ENCODE assay signal across 7 mouse cellular contexts in the genomic region with DNA sequence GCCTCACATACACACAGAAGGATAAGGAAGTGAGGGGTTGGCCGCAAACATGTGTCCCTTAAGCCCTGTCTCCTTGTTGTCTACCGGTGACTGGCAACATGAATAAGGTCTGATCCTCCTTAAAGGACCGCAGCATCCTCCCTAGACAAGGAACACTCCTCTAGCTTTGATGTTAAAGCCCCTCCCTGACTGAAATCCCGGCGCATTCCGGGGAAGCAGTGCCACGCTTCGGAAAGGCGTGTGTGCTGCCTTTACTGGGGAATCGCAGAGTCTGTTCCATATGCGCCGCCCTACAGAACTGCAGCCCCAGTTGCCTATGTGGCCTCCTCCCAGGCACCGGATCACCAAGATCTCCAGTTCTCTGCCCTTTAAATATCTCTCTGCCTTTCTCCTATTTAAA. TPM values are rescaled to one million over a fixed set of nuclear protein-coding genes. Genes with fewer than 3 reads are reported as not detected.
A peak's percentile ranks its signal among the peaks of the same experiment; 100 is the strongest.
DNase-seq lines count a peak whose midpoint lies in the region; ATAC-seq and TF ChIP-seq lines count a peak whose summit lies in the region.

No protein-coding gene starts in this region.

- peaks cover 15% of the 10 kb centered on the region for H3K27me3 ChIP-seq in heart, embryonic 14.5 days (ENCODE audit: control insufficient read depth, insufficient read depth, low read length)
- peaks cover 62% of the 10 kb centered on the region for H3K27me3 ChIP-seq in liver, postnatal 0 days (ENCODE audit: insufficient read depth, low read length)

- no peak for TF ChIP-seq EP300 in liver, postnatal 0 days (IDR thresholded peaks at IDR 0.05; ENCODE audit: low read depth)

- no peak overlapping the region for H3K27ac ChIP-seq in heart, embryonic 14.5 days (replicated peaks in 1 of 2; ENCODE audit: control insufficient read depth in 1 of 2, insufficient read depth in 1 of 2, low read depth in 2 of 2, low read length in 2 of 2)
- no peak overlapping the region for H3K27ac ChIP-seq in liver, postnatal 0 days (ENCODE audit: low read depth)

- H3K36me3 ChIP-seq in heart, embryonic 14.5 days (ENCODE audit: control insufficient read depth, insufficient read depth, low read length), result no peaks in the 10 kb centered on the region
- H3K36me3 ChIP-seq in liver, postnatal 0 days (replicated peaks; ENCODE audit: insufficient read depth, low read length), result no peaks in the 10 kb centered on the region

- DNase-seq in cerebellum, adult 11 months, result peak; percentile 44
- peak; percentile 59 for DNase-seq in embryo, embryonic 11 days
- DNase-seq in layer of hippocampus, adult 18-20 months (ENCODE audit: low spot score in 2 of 2), result peak; percentile 66 to 76
- DNase-seq in liver, postnatal 0 days, result no peak
- DNase-seq in right cerebral cortex, adult 2 months (ENCODE audit: low spot score in 2 of 2), result peak; percentile 70 to 75
- no peak for DNase-seq in ovary, postnatal 36 days (ENCODE audit: low spot score)

- peak overlapping the region; percentile 93 for H3K4me2 ChIP-seq in heart, embryonic 14.5 days (ENCODE audit: low read length)
- H3K4me2 ChIP-seq in liver, postnatal 0 days (ENCODE audit: low read depth, low read length), result peak overlapping the region; percentile 84

- ATAC-seq in heart, embryonic 14.5 days (ENCODE audit: insufficient number of reproducible peaks, insufficient read depth, low FRiP score, low read depth), result no peak
- no peak for ATAC-seq in liver, postnatal 0 days

- no peak for TF ChIP-seq CTCF in liver, postnatal 0 days (IDR thresholded peaks at IDR 0.05; ENCODE audit: low read depth)

- peaks cover 17 to 34% of the 10 kb centered on the region in 2 experiments for H3K4me1 ChIP-seq in heart, embryonic 14.5 days (ENCODE audit: control insufficient read depth in 2 of 2, insufficient read depth in 2 of 2, low read length in 2 of 2)
- H3K4me1 ChIP-seq in liver, postnatal 0 days (ENCODE audit: insufficient read depth), result peaks cover 8% of the 10 kb centered on the region; the same call in 1 of the 2 replicates

- peak overlapping the region; percentile 58 to 88 for H3K4me3 ChIP-seq in heart, embryonic 14.5 days (ENCODE audit: control insufficient read depth in 1 of 2, insufficient read depth in 1 of 2, low read depth in 1 of 2, low read length in 2 of 2)
- H3K4me3 ChIP-seq in liver, postnatal 0 days (ENCODE audit: low read depth, low read length), result peak overlapping the region; percentile 56

- H3K9me3 ChIP-seq in heart, embryonic 14.5 days (ENCODE audit: control insufficient read depth, low read length), result no peaks in the 10 kb centered on the region
- no peaks in the 10 kb centered on the region for H3K9me3 ChIP-seq in liver, postnatal 0 days (ENCODE audit: low read length)

- H3K9ac ChIP-seq in heart, embryonic 14.5 days (ENCODE audit: low read length), result peak overlapping the region; percentile 90
- no peak overlapping the region for H3K9ac ChIP-seq in liver, postnatal 0 days (replicated peaks)

- under 1% methylated on average over 13 of the region's 13 CpGs for WGBS in heart, embryonic 14.5 days
- WGBS in liver, postnatal 0 days (ENCODE audit: insufficient replicate concordance), result 3% methylated on average over 13 of the region's 13 CpGs

RNA-seq across cellular contexts. Expression of gene Plxna4, which starts 1.6 kb away (rescaled TPM):
- polyA plus RNA-seq in heart, embryonic 14.5 days (2014; fragmentation: Nextera tagmentation; extraction: Ambion mirVana), result 9.6 and 10.6 TPM in 2 replicates
- 100 to 1,000 TPM; 105 to 108 TPM for total RNA-seq in layer of hippocampus, adult 18-20 months (2021)
- polyA plus RNA-seq in liver, postnatal 0 days (2015; fragmentation: Nextera tagmentation; extraction: Ambion mirVana), result 0.36 and 0.37 TPM in 2 replicates

Comparison
In these comparisons a context has a peak if more than half of its experiments do, and no peak if none do; other contexts are left out.
1. DNase-seq: peak in cerebellum, adult 11 months (single experiment), embryo, embryonic 11 days (single experiment), layer of hippocampus, adult 18-20 months (2 of 2) and right cerebral cortex, adult 2 months (2 of 2); none in liver, postnatal 0 days (single experiment) and ovary, postnatal 36 days (single experiment).